Mouse (Mus musculus): ENCODE data around the gene Avpi1.

Gene Avpi1

GRCm38 (mm10) chr19:42144541-42145167, 15.8 kb upstream of the Avpi1 start:
- DNase-seq (ENCODE audit: low spot score in 2 of 2) = peak; percentile 91 to 94

DNA sequence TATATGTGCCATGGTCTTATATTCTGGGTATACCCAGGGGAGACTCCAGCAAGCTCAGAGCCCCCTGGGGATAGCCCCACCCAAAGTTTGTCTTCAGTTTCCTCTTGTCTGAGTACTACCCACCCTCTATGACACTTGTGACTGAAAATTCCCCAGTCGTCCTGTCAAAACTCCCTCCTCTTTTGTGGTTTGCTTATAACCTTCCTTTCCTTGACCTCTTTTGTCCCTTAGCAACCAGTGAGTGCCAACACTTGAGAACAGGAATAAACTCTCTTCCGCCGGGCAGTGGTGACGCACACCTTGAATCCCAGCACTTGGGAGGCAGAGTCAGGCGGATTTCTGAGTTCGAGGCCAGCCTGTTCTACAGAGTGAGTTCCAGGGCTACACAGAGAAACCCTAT, 15.2 kb upstream of the Avpi1 start:
- DNase-seq (ENCODE audit: low spot score in 2 of 2) = no peak

DNA sequence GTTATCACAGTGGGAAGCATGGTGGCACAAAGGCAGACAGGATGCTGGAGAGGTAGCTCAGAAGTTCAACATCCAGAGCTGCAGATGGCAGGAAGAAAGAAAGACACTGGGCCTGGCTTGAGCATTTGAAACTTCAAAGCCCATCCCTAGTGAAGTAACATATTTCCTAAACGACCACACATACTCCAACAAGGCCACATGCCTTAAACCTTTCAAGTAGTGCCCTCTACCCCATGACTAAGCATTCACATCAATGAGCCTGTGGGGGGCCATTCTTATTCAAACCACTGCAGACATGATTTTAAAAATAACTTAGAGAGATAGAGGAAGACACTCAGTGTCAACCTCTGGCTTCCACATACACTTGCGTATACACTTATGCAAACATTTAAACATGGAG, 13.9 kb upstream of the Avpi1 start:
- no peak for DNase-seq (ENCODE audit: low spot score in 2 of 2)

- no peak for DNase-seq (ENCODE audit: low spot score in 2 of 2)
Observed at GRCm38 (mm10) chr19:42141998-42142397, 13.1 kb upstream of the Avpi1 start.

DNA sequence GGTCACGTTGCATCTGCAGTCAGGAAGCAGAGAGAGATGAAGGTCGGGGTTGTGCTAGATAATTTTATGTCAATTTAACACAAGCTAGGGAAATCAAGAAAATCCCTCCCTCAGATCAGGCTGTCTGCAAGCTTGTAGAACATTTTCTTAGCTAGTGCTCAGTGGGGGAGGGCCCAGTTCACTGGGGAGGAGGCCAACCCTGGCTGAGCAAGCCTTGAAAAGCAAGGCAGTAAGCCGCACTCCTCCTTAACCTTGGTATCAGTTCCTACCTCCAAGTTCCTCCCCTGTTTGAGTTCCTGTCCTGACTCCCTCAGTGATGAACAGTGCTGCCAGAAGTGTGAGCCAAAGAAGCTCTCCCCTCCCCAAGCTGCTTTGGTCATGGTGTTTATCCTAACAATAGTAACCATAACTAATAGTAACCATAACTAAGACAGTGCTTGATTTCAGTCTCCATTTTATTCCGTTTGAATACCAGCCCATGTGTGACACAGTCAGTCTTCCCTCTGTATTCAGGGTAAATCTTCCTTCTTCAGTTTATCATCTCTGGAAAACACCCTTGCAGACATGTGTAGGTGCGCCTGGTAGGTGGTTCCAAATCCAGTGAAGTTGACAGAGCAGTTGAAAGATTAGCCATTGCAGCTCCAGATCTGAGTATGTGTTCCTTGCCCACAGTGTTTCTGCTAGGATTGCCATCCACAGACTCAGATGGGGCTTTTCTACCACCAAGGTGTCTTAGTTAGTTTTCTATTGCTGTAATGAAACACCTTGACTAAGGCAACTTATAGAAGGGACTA, 11.1 kb upstream of the Avpi1 start:
- no peak for DNase-seq (ENCODE audit: low spot score in 2 of 2)

- no peak for DNase-seq (ENCODE audit: low spot score in 2 of 2)
Observed at GRCm38 (mm10) chr19:42138517-42139285, 9.8 kb upstream of the Avpi1 start.

GRCm38 (mm10) chr19:42137167-42137672, 8.4 kb upstream of the Avpi1 start:
- no peak for DNase-seq (ENCODE audit: low spot score in 2 of 2)

- DNase-seq (ENCODE audit: low spot score in 2 of 2) = no peak
Observed at GRCm38 (mm10) chr19:42136126-42136525, 7.3 kb upstream of the Avpi1 start.

GRCm38 (mm10) chr19:42135070-42135469, 6.2 kb upstream of the Avpi1 start:
- DNase-seq (ENCODE audit: low spot score in 2 of 2) = no peak

- peak in 1 of 2 experiments; percentile 27 for DNase-seq (ENCODE audit: low spot score in 2 of 2)
Observed at GRCm38 (mm10) chr19:42131101-42131500, 2.2 kb upstream of the Avpi1 start.

DNA sequence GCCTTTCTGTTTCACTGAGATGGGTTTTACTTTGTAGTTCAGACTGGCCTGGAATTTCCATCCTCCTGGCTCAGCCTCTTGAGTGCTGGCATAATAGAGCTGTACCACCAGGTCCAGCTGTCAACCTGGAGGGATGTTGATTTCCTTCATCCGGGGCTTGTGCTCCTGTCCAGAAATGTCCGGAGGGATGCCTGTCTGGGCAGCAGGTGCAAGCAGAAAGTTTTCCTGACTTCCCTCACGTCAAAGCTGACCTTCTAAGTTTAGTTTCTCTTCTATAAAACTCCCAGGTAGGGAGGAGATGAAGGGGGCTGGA, 1.4 kb upstream of the Avpi1 start:
- DNase-seq (ENCODE audit: low spot score in 2 of 2) = no peak

DNA sequence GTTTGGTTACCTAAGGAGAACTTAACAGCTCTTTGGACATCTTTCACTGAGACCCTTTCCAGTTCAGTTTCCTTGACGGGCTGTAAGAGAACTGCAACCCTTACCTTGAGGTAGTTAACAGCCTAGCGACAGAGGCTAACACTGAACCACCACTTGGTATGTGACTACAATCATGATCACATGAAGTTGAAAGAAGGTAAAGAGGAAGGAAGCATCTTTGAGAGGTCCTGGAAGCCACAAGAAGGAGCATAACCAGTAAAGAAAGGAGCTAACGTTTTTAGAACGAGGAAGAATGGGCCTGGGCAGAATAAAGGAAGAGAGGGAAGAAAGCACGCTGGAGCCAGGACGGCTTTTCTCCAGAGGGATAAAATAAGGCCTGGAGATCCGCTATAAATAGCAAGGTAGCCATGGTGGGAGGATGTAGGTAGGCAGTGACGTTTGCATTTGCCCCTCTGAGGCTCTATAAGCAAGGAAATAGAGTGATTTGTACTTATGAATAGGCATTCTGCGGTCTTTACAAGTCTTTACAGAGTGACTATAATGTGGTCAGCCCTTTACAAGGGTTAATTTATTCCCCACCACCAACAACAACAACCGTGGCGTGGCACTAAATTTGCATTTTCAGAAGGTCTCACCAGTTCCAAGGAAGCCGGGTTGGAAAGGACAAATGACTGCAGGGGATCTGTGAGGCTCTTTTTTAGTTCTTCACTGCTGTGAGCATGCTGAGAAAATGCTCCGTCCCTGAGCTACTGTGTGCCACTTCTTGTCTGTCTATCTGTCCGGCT, 842 bp upstream of the Avpi1 start:
- no peak for DNase-seq (ENCODE audit: low spot score in 2 of 2)

GRCm38 (mm10) chr19:42128052-42128740, 663 bp downstream of the Avpi1 start:
- peak in 1 of 2 experiments; percentile 56 for DNase-seq (ENCODE audit: low spot score in 2 of 2)

DNA sequence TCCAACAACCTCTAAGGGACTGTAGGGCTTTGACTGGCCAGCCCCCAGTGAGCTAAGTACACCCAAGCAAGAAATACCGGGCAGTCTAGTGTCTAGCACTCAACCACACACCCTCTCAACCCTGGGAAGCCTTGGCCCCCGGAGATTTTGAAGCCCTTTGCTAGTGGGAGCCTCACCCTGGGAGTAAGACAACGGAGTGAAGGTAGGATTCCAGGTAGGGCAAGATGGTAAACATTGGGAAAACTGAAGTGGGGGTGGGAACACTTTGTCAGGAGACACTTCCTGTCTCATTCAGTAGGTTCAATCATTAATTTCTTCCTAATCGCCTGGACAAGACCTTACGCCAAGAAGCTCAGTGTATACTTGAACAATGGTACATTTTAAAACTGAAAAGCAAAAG, 1.8 kb downstream of the Avpi1 start:
- no peak for DNase-seq (ENCODE audit: low spot score in 2 of 2)

DNA sequence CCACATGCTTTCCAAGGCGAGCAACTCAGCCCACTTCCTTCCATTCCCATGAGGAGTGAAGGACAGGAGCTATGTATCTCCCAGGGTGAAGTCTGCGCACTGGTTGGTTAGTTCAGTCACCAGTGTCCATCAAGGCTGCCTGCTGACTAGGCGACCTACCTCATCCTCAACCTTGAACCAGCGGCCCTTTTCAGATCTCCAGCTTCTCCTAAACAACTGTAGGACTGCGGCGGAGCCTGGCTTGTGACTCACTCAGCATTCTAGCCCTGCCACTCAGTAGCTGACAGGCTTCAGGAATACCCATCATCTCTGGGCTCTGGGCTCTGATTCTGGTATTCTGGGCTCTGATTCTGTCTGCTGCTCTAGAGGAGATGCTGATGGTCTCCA, 2.6 kb downstream of the Avpi1 start:
- DNase-seq (ENCODE audit: low spot score in 2 of 2) = no peak

- DNase-seq (ENCODE audit: low spot score in 2 of 2) = no peak
Observed at GRCm38 (mm10) chr19:42125501-42126218, 3.2 kb downstream of the Avpi1 start.

GRCm38 (mm10) chr19:42124684-42125083, 4.2 kb downstream of the Avpi1 start:
- DNase-seq (ENCODE audit: low spot score in 2 of 2) = no peak

GRCm38 (mm10) chr19:42120451-42120850, 8.4 kb downstream of the Avpi1 start:
- no peak for DNase-seq (ENCODE audit: low spot score in 2 of 2)

- no peak for DNase-seq (ENCODE audit: low spot score in 2 of 2)
Observed at GRCm38 (mm10) chr19:42118596-42118995, 10.3 kb downstream of the Avpi1 start.

DNA sequence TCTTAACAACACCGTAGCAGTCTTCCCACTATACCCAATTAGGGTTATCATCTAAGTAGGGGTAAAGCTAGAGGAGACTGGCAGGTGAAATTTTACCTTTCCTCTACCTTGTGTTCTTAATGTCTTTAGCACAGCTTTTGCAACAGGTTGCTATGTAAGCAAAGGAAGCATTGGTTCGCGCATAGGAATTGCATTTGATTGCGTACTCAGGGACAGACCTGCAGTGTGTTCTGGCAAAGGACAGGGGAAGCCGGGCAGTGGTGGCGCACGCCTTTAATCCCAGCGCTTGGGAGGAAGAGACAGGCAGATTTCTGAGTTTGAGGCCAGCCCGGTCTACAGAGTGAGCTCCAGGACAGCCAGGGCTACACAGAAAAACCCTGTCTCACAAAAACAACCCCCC, 10.7 kb downstream of the Avpi1 start:
- no peak for DNase-seq (ENCODE audit: low spot score in 2 of 2)

All from right cerebral cortex, postnatal 10 days (tissue).